Mouse (Mus musculus) limb, embryonic 10.5 days (tissue): Measurements from ENCODE around the gene Ubl7. TPM values are rescaled to one million over a fixed set of nuclear protein-coding genes. Genes with fewer than 3 reads are reported as not detected.
A peak's percentile ranks its signal among the peaks of the same experiment; 100 is the strongest.

Experiments used
- DNase-seq: peaks from one replicate; pipeline ENCODE4 v3.0.0-alpha.2; 2017; ENCODE audit warnings: low spot score
- H3K27ac ChIP-seq: fragments of 300-500 bp; sonication (generic); 2 replicates; pipeline ENCODE4 v1.5.1; 2016; ENCODE audit warnings: mild to moderate bottlenecking
- H3K27me3 ChIP-seq: fragments of 300-500 bp; sonication (generic); 2 replicates; pipeline ENCODE4 v1.6.1; 2016; ENCODE audit warnings: low read depth, mild to moderate bottlenecking; ENCODE audit not compliant: poor library complexity, severe bottlenecking
- H3K36me3 ChIP-seq: fragments of 300-500 bp; sonication (generic); 2 replicates; pipeline ENCODE4 v1.6.1; 2016; ENCODE audit warnings: mild to moderate bottlenecking, moderate library complexity
- H3K4me1 ChIP-seq: fragments of 300-500 bp; sonication (generic); 2 replicates; pipeline ENCODE4 v1.6.1; 2016
- H3K4me3 ChIP-seq: fragments of 300-500 bp; sonication (generic); 2 replicates; pipeline ENCODE4 v1.5.1; 2016; ENCODE audit warnings: mild to moderate bottlenecking, moderate library complexity
- H3K9me3 ChIP-seq: fragments of 300-500 bp; sonication (generic); replicated peaks from 2 replicates; pipeline ENCODE4 v1.6.1; 2016; ENCODE audit warnings: mild to moderate bottlenecking
- WGBS: fragments of 180-500 bp; shearing (Covaris S2); methylation state at CpG from one replicate; pipeline ENCODE4 v1.1.7; 2016; 5-methylcytosine and 5-hydroxymethylcytosine counted together
- polyA plus RNA-seq: library from polyadenylated mRNA; unstranded; fragments of >200 nt; fragmentation: Nextera tagmentation; extraction: Ambion mirVana; gene quantifications from 2 replicates; pipeline ENCODE4 v1.2.1, GENCODE M21; 2016

Ubl7 gene
- polyA plus RNA-seq, 1 experiment from 2014 or later: 130 TPM

DNA sequence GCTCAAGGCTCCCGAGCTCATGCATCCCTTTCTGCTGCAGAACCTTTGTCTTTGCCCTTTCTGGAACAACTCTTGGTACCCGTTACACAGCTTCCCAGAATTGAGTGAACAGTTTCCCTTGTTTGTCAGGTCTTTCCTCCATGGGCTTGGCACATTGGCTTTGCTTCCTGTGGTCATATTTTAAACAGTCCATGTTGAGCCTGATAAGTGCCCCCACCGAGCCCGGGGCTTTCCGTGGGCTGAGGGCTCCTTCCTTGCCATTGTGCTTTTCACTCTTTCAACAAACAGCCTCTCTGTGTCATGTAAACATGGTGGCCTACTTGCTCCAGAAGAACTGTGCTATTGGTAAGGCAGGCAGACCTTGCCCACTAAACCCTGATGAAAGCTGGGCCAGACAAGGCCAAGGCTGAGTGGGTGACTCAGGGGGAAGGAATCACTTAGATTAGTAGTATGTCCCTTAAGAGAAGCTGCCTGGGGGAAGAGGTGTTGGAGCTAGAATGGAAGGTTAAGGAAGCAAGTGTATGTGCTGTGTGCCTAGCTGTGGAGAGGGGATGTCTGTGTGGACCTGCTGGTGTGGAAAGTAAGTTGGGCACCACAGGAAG lies 20.5 kb downstream of the Ubl7 start:
- H3K4me3 ChIP-seq: no peak overlapping the region
- H3K27me3 ChIP-seq: peaks cover 7% of the 10 kb centered on the region; the same call in 1 of the 2 replicates
- H3K36me3 ChIP-seq: peaks cover 42% of the 10 kb centered on the region
- no peak for DNase-seq
- WGBS: 79% methylated on average over 5 of the region's 5 CpGs
- H3K9me3 ChIP-seq: no peaks in the 10 kb centered on the region
- H3K27ac ChIP-seq: no peak overlapping the region
- no peaks in the 10 kb centered on the region for H3K4me1 ChIP-seq

DNA sequence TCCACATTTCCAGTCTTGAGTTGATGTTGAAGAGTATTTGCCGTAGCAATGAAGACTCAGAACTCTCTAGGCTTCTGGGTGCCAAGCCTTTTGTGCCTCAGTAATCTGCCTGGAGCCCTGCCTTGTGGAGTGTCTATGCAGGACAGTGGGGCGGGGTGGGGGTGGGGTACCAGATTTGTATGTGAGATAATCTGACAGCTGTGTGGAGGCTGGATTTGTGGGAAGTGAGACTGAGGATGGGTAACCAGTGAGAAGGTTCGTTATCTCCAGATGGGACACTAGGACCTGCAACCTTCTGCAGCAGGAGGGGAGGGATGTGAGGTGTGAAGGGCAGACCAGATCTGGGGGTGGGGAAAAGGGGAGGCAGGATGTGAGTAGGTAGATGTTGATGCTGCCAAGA lies 21.5 kb downstream of the Ubl7 start:
- no peak overlapping the region for H3K27ac ChIP-seq
- H3K27me3 ChIP-seq: peaks cover 12% of the 10 kb centered on the region
- no peaks in the 10 kb centered on the region for H3K9me3 ChIP-seq
- no peaks in the 10 kb centered on the region for H3K4me1 ChIP-seq
- no peak for DNase-seq
- no peak overlapping the region for H3K4me3 ChIP-seq
- H3K36me3 ChIP-seq: peaks cover 33% of the 10 kb centered on the region
- 71% methylated on average over 3 of the region's 3 CpGs for WGBS

DNA sequence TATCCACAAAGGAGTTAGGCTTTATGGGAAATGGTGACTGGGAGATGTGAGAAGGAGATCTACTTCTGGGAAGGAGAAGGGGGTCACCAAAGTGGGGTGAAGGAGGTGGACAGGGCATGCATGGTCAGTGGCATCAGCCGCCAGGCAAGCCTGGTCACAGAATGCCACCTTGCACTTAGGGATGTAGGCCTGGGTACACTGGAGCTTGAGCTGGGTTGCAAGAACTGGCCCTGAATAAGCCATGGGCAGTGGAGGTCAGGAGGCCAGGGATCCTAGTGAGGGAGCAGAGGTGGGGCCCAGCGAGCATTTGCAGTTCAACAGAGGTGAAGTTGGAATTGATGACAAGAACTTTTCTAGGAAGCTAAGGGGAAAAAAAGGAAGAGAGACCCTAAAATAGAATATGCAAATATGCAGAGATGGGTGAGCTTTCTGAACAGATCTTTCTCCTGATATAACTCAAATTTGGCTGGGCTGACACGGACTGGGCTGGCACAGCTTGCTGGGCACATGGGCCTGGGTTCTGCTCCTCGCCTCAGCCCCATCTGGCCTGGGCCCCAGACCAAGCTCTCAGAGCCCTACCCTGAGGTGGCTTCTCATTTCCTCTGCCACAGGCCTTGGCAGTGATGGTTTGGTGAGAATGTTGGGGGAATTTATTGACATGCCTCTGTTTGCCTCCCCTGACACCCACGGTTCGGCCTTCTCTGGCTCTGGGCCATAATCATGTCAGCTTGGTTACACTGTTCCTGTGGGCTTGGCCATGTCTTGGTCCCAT lies 22.2 kb downstream of the Ubl7 start:
- WGBS: 88% methylated on average over 6 of the region's 6 CpGs
- DNase-seq: no peak
- H3K4me3 ChIP-seq: no peak overlapping the region
- peaks cover 19% of the 10 kb centered on the region for H3K27me3 ChIP-seq
- H3K9me3 ChIP-seq: no peaks in the 10 kb centered on the region
- H3K4me1 ChIP-seq: no peaks in the 10 kb centered on the region
- peaks cover 25% of the 10 kb centered on the region for H3K36me3 ChIP-seq
- no peak overlapping the region for H3K27ac ChIP-seq

DNA sequence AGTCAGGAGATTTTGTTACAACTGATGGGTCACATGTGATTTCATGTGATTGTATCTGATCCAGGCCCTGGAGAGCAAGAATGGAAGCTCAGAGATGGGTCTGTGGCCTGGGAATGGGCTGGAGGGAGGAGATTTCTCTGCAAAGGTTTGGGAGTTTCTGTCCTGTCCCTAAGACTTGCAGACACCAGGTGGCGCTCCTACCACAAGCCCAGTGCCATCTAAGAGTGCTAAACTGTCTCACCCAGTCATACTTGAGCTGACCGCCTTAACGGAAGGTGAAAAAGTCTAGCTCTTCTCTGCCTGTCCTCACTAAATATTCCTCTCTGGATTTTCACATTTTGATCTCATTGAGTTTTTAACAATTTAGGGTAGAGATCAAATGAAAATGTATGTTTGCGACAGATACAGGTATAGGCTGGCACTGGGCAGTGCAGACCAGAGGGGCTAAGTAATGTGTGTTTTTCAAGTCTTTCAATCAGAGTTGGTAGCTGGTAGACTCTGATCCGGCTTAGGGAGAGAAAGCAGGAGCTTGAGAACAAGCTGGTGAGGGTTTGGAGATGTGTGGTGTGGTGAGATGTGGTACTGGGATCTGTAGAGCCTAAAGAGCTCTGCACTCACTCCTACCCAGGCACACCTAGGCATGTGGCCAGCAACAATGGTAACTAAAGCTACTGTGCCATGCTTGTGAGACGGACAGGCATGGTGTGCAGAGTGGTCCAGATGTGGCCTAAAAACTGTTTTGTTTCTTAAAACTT lies 25.1 kb downstream of the Ubl7 start:
- WGBS: 37% methylated on average over 6 of the region's 6 CpGs
- peak; percentile 85 for DNase-seq
- Histone ChIP-seq H3K9me3 (no peaks in the 10 kb centered on the region), H3K4me1 (peaks cover 19% of the 10 kb centered on the region), H3K4me3 (no peak overlapping the region), H3K36me3 (no peaks in the 10 kb centered on the region), H3K27ac (no peak overlapping the region), H3K27me3 (peaks cover 48% of the 10 kb centered on the region)

DNA sequence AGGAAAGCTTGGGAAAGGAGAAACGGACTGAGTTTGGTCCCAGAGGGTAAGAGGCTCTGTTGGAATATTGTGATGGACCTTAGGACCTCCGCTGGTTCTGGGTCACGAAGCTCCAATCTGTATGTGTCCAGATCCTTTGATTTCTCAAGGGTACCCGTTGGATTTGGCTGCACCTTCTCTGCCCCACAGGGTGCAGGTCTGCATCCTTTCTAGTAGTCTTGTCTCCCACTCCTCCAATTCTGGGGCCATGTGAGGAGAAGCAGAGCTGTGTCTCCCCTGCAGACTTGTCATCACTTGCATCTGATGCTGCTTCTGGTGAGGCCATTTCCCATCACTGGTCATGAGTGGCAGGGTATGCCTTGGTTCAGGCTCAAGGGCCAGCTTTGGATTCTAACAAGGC lies 26.4 kb downstream of the Ubl7 start:
- no peak for DNase-seq
- Histone ChIP-seq H3K36me3 (no peaks in the 10 kb centered on the region), H3K27me3 (peaks cover 61% of the 10 kb centered on the region), H3K4me3 (no peak overlapping the region), H3K27ac (no peak overlapping the region), H3K9me3 (no peaks in the 10 kb centered on the region), H3K4me1 (peaks cover 25% of the 10 kb centered on the region)
- 89% methylated on average over 4 of the region's 4 CpGs for WGBS

DNA sequence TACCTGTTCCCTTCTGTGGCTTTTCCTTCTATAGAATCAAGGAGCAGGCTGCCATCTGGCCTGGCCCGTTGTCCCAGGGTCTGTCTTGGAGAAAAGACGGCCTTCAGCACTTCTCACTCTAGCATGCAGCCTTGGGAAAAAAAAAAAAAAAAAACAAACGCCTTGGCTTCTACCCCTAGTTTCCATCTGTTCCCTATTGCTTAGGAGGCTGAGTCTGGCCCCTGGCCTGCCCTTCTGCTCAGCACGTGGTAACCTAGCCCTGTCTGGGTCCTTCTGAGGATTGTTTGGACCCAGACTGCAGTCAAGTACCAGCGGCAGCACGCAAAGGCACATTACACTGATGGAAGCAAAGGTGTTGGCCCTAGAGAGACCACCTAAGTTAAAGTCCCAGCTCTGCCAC lies 26.9 kb downstream of the Ubl7 start:
- Histone ChIP-seq H3K4me1 (peaks cover 25% of the 10 kb centered on the region), H3K9me3 (no peaks in the 10 kb centered on the region), H3K36me3 (no peaks in the 10 kb centered on the region), H3K27me3 (peaks cover 66% of the 10 kb centered on the region), H3K4me3 (no peak overlapping the region), H3K27ac (no peak overlapping the region)
- WGBS: 54% methylated on average over 6 of the region's 6 CpGs
- DNase-seq: no peak

DNA sequence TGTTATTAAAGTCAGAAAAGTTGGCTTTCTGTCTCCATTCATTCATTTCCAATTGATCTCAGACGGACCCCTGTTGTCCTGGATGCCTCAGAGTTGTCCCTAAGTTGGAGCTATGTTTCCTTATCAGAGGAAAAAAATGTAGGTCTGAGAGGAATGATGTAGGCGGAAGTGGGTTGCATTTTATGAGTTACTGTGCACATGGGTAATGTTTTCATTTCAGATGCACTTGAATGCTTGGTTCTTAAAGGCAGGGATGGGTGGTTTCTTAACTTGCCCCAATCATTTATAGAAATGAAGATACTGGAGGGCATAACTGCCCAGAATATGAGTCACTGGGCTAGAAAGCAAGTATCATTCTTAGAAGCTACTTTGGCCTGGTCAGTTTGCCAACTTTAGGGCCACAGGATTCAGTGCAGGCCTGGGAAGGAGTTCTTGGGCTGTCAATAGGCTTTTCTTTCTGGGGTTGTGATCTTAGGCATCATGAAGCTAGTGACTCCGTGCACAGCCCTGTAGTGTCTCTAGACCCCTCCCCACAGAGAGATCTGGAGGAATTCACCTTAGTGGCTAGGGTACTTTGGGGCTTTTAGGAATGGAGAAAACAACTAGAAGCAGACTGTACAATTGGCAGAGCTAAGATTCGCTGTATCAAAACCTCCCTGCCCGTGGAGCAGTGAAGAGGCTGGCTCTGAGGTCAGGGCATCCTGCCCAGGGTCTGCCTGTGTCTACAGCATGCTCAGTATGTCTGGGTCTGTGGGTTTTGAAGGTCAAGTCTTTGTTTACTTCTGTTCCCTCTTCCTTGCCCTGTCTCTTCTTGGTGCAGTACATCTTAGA lies 27.7 kb downstream of the Ubl7 start:
- no peaks in the 10 kb centered on the region for H3K36me3 ChIP-seq
- WGBS: 82% methylated on average over 5 of the region's 5 CpGs
- no peak overlapping the region for H3K4me3 ChIP-seq
- peaks cover 74% of the 10 kb centered on the region for H3K27me3 ChIP-seq
- DNase-seq: no peak
- peaks cover 30% of the 10 kb centered on the region for H3K4me1 ChIP-seq
- no peak overlapping the region for H3K27ac ChIP-seq
- H3K9me3 ChIP-seq: no peaks in the 10 kb centered on the region

DNA sequence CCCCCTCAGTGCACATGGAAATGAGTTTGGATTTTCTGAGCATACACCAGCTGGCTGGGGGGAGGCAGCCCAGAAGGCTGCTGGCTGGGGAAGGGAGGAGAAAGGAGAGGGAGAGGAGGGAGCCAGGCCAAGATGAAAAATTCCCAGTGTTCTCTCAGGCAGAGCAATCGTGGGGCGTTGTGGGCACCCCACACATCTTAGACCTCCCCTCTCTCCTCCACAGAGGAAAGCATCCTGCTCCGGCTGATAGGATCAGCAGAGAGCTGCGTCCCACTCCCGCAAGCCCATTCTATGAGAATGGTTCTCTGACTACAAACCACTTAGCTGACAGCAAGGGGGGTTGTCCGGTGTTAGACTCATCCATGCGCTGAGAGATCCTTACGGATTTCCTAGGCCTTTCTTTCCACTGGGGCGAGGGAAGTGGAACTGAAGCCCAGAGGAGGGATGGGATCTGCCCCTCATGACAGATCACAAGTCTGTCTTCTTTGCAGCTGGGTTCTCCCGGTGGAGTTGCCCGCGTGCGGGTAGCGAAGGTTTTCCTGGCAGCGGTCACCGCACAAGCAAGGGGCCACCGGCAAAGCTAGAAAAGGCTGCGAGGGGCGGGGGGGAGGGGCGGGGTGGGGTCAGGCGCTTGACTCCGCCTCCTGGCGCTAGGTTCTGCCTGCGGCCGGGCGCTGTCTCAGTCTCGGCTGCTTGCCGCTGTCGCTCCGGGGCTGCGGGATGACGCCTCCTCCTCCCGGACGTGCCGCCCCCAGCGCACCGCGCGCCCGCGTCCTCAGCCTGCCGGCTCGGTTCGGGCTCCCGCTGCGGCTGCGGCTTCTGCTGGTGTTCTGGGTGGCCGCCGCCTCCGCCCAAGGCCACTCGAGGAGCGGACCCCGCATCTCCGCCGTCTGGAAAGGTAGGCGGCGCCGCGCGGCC lies 28.9 kb downstream of the Ubl7 start, which contains the start of gene Sema7a:
Gene Sema7a (plus strand): TSS at position 682 of the 918 bp plus-strand sequence.
- whole genome bisulfite sequencing: 2% methylated on average over 58 of the region's 60 CpGs
- Histone ChIP-seq H3K27me3 (peaks cover 84% of the 10 kb centered on the region), H3K27ac (peak within 1 kb of the TSS; percentile 85), H3K9me3 (no peaks in the 10 kb centered on the region), H3K4me1 (peaks cover 39% of the 10 kb centered on the region), H3K4me3 (peak within 1 kb of the TSS; percentile 71), H3K36me3 (no peaks in the 10 kb centered on the region)
- peak; percentile 83 for DNase-seq

DNA sequence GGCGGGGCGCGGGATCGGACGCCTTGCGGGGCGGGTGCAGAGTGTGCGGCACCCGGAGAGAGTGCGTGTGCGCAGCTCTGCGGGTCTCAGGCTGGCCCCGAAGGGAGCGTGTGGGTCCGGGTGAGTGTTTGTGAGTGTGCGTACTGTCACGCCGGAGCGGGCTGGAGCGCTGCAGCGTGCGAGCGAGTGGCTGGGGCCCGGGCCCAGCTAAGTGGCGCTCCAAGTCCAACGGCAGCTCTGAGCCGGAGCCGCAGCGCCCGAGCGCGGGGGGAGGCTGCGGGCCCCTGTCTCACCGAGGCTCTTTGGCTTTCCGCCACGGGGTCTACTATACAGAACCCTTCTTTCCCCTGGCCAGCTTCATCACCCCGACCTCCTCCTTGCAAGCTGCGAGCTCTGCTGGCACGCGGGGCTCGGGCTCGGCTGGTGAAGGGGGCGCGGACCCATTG lies 29.6 kb downstream of the Ubl7 start:
- Histone ChIP-seq H3K27me3 (peaks cover 84% of the 10 kb centered on the region), H3K27ac (peak overlapping the region; percentile 85), H3K36me3 (no peaks in the 10 kb centered on the region), H3K4me3 (peak overlapping the region; percentile 71), H3K4me1 (peaks cover 42% of the 10 kb centered on the region), H3K9me3 (no peaks in the 10 kb centered on the region)
- DNase-seq: peak; percentile 76
- under 1% methylated on average over 41 of the region's 44 CpGs for WGBS

DNA sequence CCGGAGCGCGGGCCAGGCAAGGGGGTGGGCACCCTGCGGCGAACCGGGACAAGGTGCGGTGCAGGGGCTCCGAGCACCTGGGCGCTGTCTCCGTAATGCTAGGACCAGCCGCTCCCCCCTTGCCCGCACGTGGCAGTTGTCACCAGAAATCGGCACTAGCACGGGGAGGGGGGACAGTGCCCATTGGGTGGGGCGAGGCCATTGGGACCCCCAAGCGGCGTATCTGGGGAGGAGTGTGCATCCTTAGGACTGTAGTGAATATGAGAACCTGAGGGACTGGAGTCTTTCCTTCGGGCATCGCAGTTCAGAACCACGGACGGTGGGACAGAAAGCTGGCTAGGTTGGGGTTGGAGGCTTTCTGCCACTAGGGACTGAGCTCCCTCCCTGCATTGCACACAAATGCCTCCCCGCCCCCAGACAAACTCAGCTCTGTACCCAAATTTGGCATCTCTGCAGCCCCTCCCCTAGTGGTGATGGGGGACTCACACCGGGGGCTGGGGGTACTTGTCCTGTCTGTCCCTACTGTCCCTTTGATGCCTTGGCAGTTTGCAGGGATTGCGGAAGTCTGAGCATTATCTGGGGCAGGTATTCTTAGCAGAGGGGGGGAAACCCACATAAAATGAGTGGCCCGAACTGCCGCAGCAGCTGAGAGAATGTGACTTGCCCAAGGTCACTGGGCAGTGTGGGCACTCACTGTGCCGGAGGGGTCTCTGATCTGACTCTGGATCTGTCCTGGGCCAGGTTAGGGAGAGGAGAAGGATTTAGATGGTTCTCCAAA lies 30.3 kb downstream of the Ubl7 start:
- Histone ChIP-seq H3K36me3 (no peaks in the 10 kb centered on the region), H3K4me3 (peak overlapping the region; percentile 71), H3K27ac (peak overlapping the region; percentile 85), H3K4me1 (peaks cover 49% of the 10 kb centered on the region), H3K27me3 (peaks cover 91% of the 10 kb centered on the region), H3K9me3 (no peaks in the 10 kb centered on the region)
- 5% methylated on average over 28 of the region's 28 CpGs for WGBS
- peak; percentile 54 for DNase-seq

DNA sequence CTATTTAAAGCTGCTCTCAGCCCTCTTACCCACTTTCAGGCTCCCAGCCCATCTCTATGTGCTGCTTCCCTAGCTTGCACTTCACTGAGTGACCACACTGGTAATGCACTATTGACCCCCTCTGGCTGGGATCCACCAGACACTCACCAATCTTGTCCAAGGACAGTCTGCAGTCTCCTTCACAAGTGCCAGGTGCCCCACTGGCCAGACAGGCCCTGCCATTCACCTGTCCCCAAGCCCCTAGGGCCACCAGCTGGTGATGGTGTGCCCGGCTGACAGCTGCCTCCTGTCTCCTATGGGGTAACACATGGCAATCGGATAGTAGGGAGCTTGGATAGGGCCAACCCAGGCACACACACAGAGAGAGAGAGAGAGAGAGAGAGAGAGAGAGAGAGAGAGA lies 31.3 kb downstream of the Ubl7 start:
- no peaks in the 10 kb centered on the region for H3K36me3 ChIP-seq
- H3K4me3 ChIP-seq: no peak overlapping the region
- no peak overlapping the region for H3K27ac ChIP-seq
- no peak for DNase-seq
- H3K27me3 ChIP-seq: peaks cover 97% of the 10 kb centered on the region
- H3K9me3 ChIP-seq: no peaks in the 10 kb centered on the region
- WGBS: 51% methylated on average over 2 of the region's 2 CpGs
- peaks cover 49% of the 10 kb centered on the region for H3K4me1 ChIP-seq
